Mouse (Mus musculus): ENCODE results near the gene Ftsj3. TPM values are rescaled to one million over a fixed set of nuclear protein-coding genes. Genes with fewer than 3 reads are reported as not detected.
"Not testable (repeated sequence)": the region's sequence is repeated elsewhere in the genome, so short reads cannot be mapped to it uniquely, and the experiment has no call there.

Ftsj3 gene
- polyA plus RNA-seq, 1 experiment from 2014 or later: 65.1 TPM

DNA sequence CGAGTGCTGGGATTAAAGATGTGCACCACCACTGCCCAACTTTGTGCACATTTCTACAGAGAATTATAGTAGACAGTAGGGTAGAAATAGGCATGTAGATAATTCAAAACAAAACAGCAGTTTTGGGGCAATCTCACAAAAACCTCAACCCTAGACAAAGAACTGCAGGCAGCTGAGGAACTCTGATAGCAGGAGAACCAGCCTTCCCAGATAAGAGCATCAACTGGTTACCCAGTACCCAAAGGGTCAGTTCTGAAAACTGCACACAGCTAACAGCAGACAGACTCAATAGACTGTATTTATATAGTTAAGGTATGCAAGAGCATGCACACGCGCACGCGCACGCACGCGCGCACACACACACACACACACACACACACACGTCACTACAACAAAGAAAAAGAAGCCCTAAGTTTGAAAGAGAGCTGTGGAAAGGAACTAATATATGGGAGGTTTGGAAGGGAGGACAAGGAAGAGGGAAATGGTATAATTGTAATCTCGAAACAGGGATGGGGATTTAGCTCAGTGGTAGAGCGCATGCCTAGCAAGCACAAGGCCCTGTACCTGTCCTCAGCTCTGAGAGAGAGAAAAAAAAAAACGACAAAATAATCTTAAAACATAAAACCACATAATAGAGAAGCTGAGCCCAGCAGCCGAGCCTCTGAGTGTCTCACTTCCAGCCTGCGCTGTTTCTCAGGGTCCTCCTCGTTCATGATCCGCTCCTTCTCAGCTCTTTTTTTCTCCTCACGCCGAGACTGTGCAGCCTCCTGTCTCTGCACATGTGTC is 54.3 kb downstream of the Ftsj3 start:
- no peaks in the 10 kb centered on the region for H3K4me1 ChIP-seq (replicated peaks; ENCODE audit: control insufficient read depth, insufficient read depth, low read length)
- H3K9me3 ChIP-seq (ENCODE audit: control insufficient read depth, low read length): no peaks in the 10 kb centered on the region
- DNase-seq (ENCODE audit: low spot score) (no peak), ATAC-seq (replicated peaks; ENCODE audit: low FRiP score, low TSS enrichment, low read depth) (no peak)
- no peak overlapping the region for H3K27ac ChIP-seq (ENCODE audit: low read depth)
- H3K4me2 ChIP-seq (ENCODE audit: low read length): no peak overlapping the region
- 91% methylated on average over 19 of the region's 19 CpGs for WGBS
- H3K4me3 ChIP-seq (ENCODE audit: low read depth, low read length): no peak overlapping the region
- H3K27me3 ChIP-seq (replicated peaks; ENCODE audit: control insufficient read depth, insufficient read depth, low read length): no peaks in the 10 kb centered on the region
- no peak overlapping the region for H3K9ac ChIP-seq (ENCODE audit: low read length)
- H3K36me3 ChIP-seq (ENCODE audit: control insufficient read depth, insufficient read depth, low read length): peaks cover 88% of the 10 kb centered on the region

DNA sequence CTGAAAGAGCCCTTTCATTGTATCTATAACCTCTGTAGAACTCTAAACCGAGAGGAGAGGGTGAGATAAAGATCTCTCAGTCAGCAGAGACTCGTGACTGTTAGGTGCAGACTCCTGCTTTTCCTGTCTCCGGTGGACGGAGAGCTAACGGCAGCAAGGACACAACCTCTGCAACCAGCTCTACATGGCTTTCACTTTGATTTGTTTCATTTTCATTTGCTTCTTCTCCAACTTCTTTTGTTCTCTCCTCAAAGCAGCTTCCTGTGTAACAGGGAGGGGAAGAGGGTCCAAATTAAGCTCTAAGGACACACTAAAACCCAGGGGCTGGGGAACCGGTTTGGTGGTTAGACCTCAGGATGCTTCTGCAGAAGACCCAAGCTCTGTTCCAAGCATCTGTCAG is 55.1 kb downstream of the Ftsj3 start:
- Histone ChIP-seq H3K4me3 (ENCODE audit: low read depth, low read length) (no peak overlapping the region), H3K4me1 (replicated peaks; ENCODE audit: control insufficient read depth, insufficient read depth, low read length) (no peaks in the 10 kb centered on the region), H3K27ac (ENCODE audit: low read depth) (no peak overlapping the region), H3K27me3 (replicated peaks; ENCODE audit: control insufficient read depth, insufficient read depth, low read length) (no peaks in the 10 kb centered on the region), H3K4me2 (ENCODE audit: low read length) (no peak overlapping the region), H3K9ac (ENCODE audit: low read length) (no peak overlapping the region), H3K36me3 (ENCODE audit: control insufficient read depth, insufficient read depth, low read length) (peaks cover 84% of the 10 kb centered on the region), H3K9me3 (ENCODE audit: control insufficient read depth, low read length) (no peaks in the 10 kb centered on the region)
- WGBS: 77% methylated on average over 6 of the region's 6 CpGs
- ATAC-seq (replicated peaks; ENCODE audit: low FRiP score, low TSS enrichment, low read depth) (no peak), DNase-seq (ENCODE audit: low spot score) (no peak)

DNA sequence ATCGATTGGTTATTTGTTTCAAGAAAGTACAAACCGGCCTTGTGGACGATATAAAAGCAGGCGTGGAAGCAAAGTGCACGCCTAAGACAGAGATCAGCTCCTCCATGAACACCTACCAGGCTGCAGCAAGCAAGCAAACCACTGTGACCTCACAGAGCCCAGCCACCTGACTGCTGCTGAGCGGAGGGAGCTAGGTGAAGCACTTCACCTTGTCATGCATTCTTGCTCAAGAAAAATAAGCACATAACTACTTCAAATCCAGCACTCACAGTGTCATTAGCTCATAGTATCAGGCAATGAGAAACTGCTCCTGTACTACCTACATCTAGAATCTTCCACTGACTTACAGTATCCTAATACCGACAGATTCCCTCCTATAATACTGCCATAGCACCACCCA is 55.9 kb downstream of the Ftsj3 start:
- not testable (repeated sequence) for ATAC-seq (replicated peaks; ENCODE audit: low FRiP score, low TSS enrichment, low read depth); H3K27me3 ChIP-seq (replicated peaks; ENCODE audit: control insufficient read depth, insufficient read depth, low read length)
- H3K36me3 ChIP-seq (ENCODE audit: control insufficient read depth, insufficient read depth, low read length): peaks cover 77% of the 10 kb centered on the region

More for the DNA sequence above, 55.9 kb downstream of the Ftsj3 start:
- DNase-seq (ENCODE audit: low spot score); H3K4me2 ChIP-seq (ENCODE audit: low read length); H3K27ac ChIP-seq (ENCODE audit: low read depth); H3K9ac ChIP-seq (ENCODE audit: low read length); H3K4me3 ChIP-seq (ENCODE audit: low read depth, low read length); H3K9me3 ChIP-seq (ENCODE audit: control insufficient read depth, low read length); H3K4me1 ChIP-seq (replicated peaks; ENCODE audit: control insufficient read depth, insufficient read depth, low read length): not testable (repeated sequence)
- WGBS: 95% methylated on average over 7 of the region's 7 CpGs

Other genes starting within 250 kb of the Ftsj3 start
- gene Kcnh6, start 248.0 kb downstream of the Ftsj3 start, polyA plus RNA-seq (2014; fragmentation: Nextera tagmentation; extraction: Ambion mirVana): 0.99 and 1.3 TPM in 2 replicates
- gene Dcaf7, start 219.2 kb downstream of the Ftsj3 start, polyA plus RNA-seq (2014; fragmentation: Nextera tagmentation; extraction: Ambion mirVana): 62.2 and 68.6 TPM in 2 replicates
- gene Taco1, start 190.0 kb downstream of the Ftsj3 start, polyA plus RNA-seq (2014; fragmentation: Nextera tagmentation; extraction: Ambion mirVana): 8.8 and 10.3 TPM in 2 replicates
- gene Map3k3, start 171.5 kb downstream of the Ftsj3 start, polyA plus RNA-seq (2014; fragmentation: Nextera tagmentation; extraction: Ambion mirVana): 22.3 and 23.0 TPM in 2 replicates
- gene Gm10840, start 95.2 kb downstream of the Ftsj3 start, polyA plus RNA-seq (2014; fragmentation: Nextera tagmentation; extraction: Ambion mirVana): not detected in 2 replicates
- 129 and 153 TPM in 2 replicates for gene Limd2, start 95.2 kb downstream of the Ftsj3 start, polyA plus RNA-seq (2014; fragmentation: Nextera tagmentation; extraction: Ambion mirVana)
- 20.6 and 25.1 TPM in 2 replicates for gene Strada, start 53.9 kb downstream of the Ftsj3 start, polyA plus RNA-seq (2014; fragmentation: Nextera tagmentation; extraction: Ambion mirVana)
- gene Ccdc47, start 39.7 kb downstream of the Ftsj3 start, polyA plus RNA-seq (2014; fragmentation: Nextera tagmentation; extraction: Ambion mirVana): 64.4 and 76.1 TPM in 2 replicates
- 66.5 and 80.8 TPM in 2 replicates for gene Ddx42, start 39.2 kb downstream of the Ftsj3 start, polyA plus RNA-seq (2014; fragmentation: Nextera tagmentation; extraction: Ambion mirVana)
- gene Psmc5, start 75 bp upstream of the Ftsj3 start, polyA plus RNA-seq (2014; fragmentation: Nextera tagmentation; extraction: Ambion mirVana): 248 and 256 TPM in 2 replicates
- gene Smarcd2, start 16.9 kb upstream of the Ftsj3 start, polyA plus RNA-seq (2014; fragmentation: Nextera tagmentation; extraction: Ambion mirVana): 64.4 and 72.4 TPM in 2 replicates
- 0.16 and 0.26 TPM in 2 replicates for gene Tcam1, start 20.6 kb upstream of the Ftsj3 start, polyA plus RNA-seq (2014; fragmentation: Nextera tagmentation; extraction: Ambion mirVana)
- gene Gh, start 45.8 kb upstream of the Ftsj3 start, polyA plus RNA-seq (2014; fragmentation: Nextera tagmentation; extraction: Ambion mirVana): not detected in 2 replicates
- gene Cd79b, start 58.7 kb upstream of the Ftsj3 start, polyA plus RNA-seq (2014; fragmentation: Nextera tagmentation; extraction: Ambion mirVana): 3.8 and 4.2 TPM in 2 replicates
- gene Scn4a, start 97.2 kb upstream of the Ftsj3 start, polyA plus RNA-seq (2014; fragmentation: Nextera tagmentation; extraction: Ambion mirVana): 0.04 TPM in 1 of 2 replicates, not detected in the other
- gene Prr29, start 109.4 kb upstream of the Ftsj3 start, polyA plus RNA-seq (2014; fragmentation: Nextera tagmentation; extraction: Ambion mirVana): 0.60 and 0.74 TPM in 2 replicates
- gene Icam2, start 132.0 kb upstream of the Ftsj3 start, polyA plus RNA-seq (2014; fragmentation: Nextera tagmentation; extraction: Ambion mirVana): 41.6 and 50.5 TPM in 2 replicates
- 7.1 and 7.6 TPM in 2 replicates for gene Ern1, start 231.8 kb upstream of the Ftsj3 start, polyA plus RNA-seq (2014; fragmentation: Nextera tagmentation; extraction: Ambion mirVana)